Mouse (Mus musculus) stomach, embryonic 14.5 days (tissue): ENCODE results near the gene Eif2s3x. TPM values are rescaled to one million over a fixed set of nuclear protein-coding genes. Genes with fewer than 3 reads are reported as not detected.

ENCODE experiments used
- ATAC-seq: fragments of 200-750 bp; cut with Nextera tagmentation; 2 replicates; pipeline ENCODE4 v1.8.0; 2017; ENCODE audit warnings: low read depth, moderate TSS enrichment; ENCODE audit not compliant: insufficient number of reproducible peaks, insufficient read depth, low FRiP score
- H3K27ac ChIP-seq: fragments of 300-500 bp; sonication (generic); 2 replicates; pipeline ENCODE4 v1.5.1; 2014; ENCODE audit warnings: mild to moderate bottlenecking, low read length, moderate library complexity, mixed read lengths
- H3K27me3 ChIP-seq: fragments of 300-500 bp; sonication (generic); 2 replicates; pipeline ENCODE4 v1.6.1; 2014; ENCODE audit warnings: low read length, control low read depth, mixed read lengths; ENCODE audit not compliant: control insufficient read depth, insufficient read depth
- H3K36me3 ChIP-seq: fragments of 300-500 bp; sonication (generic); 2 replicates; pipeline ENCODE4 v1.6.1; 2014; ENCODE audit warnings: mild to moderate bottlenecking, control low read depth, low read length, moderate library complexity, mixed read lengths; ENCODE audit not compliant: control insufficient read depth, insufficient read depth
- H3K4me1 ChIP-seq: fragments of 300-500 bp; sonication (generic); 2 replicates; pipeline ENCODE4 v1.6.1; 2014; ENCODE audit warnings: low read length, control low read depth, mixed read lengths; ENCODE audit not compliant: control insufficient read depth, insufficient read depth
- H3K4me2 ChIP-seq: fragments of 300-500 bp; sonication (generic); replicated peaks from 2 replicates; pipeline ENCODE4 v1.6.1; 2014; ENCODE audit warnings: low read depth, low read length, control low read depth
- H3K4me3 ChIP-seq: fragments of 300-500 bp; sonication (generic); 2 replicates; pipeline ENCODE4 v1.5.1; 2014; ENCODE audit warnings: low read depth, low read length, control low read depth
- H3K9ac ChIP-seq: fragments of 300-500 bp; sonication (generic); replicated peaks from 2 replicates; pipeline ENCODE4 v1.6.1; 2014; ENCODE audit warnings: low read depth, mild to moderate bottlenecking, control low read depth, low read length, moderate library complexity, mixed read lengths
- H3K9me3 ChIP-seq: fragments of 300-500 bp; sonication (generic); 2 replicates; pipeline ENCODE4 v1.6.1; 2016; ENCODE audit warnings: low read depth, low read length, control low read depth; ENCODE audit not compliant: control insufficient read depth
- WGBS: fragments of 180-500 bp; shearing (Covaris S2); extraction: QIAGEN DNeasy Blood & Tissue Kit; methylation state at CpG from one replicate; pipeline ENCODE4 v1.1.7; 2014; 5-methylcytosine and 5-hydroxymethylcytosine counted together
- polyA plus RNA-seq: library from polyadenylated mRNA; unstranded; fragments of >200 nt; fragmentation: Nextera tagmentation; extraction: Ambion mirVana; gene quantifications from 2 replicates; pipeline ENCODE4 v1.2.1, GENCODE M21; 2014

Eif2s3x gene
- polyA plus RNA-seq, 1 experiment from 2014 or later: 103 TPM

GRCm38 (mm10) chrX:94142004-94142771, 70.5 kb downstream of the Eif2s3x start:
- 0 out of 2 replicates have a peak, but pooled peaks cover 3% of the 10 kb centered on the region for H3K27me3 ChIP-seq

GRCm38 (mm10) chrX:94140080-94140479, 72.6 kb downstream of the Eif2s3x start:
- Histone ChIP-seq H3K4me1 (no peaks in the 10 kb centered on the region), H3K4me2 (no peak overlapping the region), H3K4me3 (no peak overlapping the region), H3K9me3 (no peaks in the 10 kb centered on the region), H3K36me3 (no peaks in the 10 kb centered on the region), H3K9ac (no peak overlapping the region), H3K27ac (no peak overlapping the region), H3K27me3 (0 out of 2 replicates have a peak, but pooled peaks cover 3% of the 10 kb centered on the region)
- WGBS: 83% methylated on average over 1 of the region's 1 CpGs
- no peak for ATAC-seq

More at GRCm38 (mm10) chrX:94142004-94142771, 70.5 kb downstream of the Eif2s3x start:
- no peak for ATAC-seq
- Histone ChIP-seq H3K36me3 (no peaks in the 10 kb centered on the region), H3K27ac (no peak overlapping the region), H3K4me1 (no peaks in the 10 kb centered on the region), H3K4me3 (no peak overlapping the region), H3K9me3 (no peaks in the 10 kb centered on the region), H3K9ac (no peak overlapping the region), H3K4me2 (no peak overlapping the region)
- whole genome bisulfite sequencing: 59% methylated on average over 7 of the region's 7 CpGs

Other genes with a start within 250 kb of the Eif2s3x start
- gene AU015836, start 244.2 kb downstream of the Eif2s3x start, polyA plus RNA-seq: 0.17 TPM in 1 of 2 replicates, not detected in the other
- 40.0 and 40.1 TPM in 2 replicates for gene Zfx, start 89.2 kb downstream of the Eif2s3x start, polyA plus RNA-seq
- gene Klhl15, start 21.7 kb upstream of the Eif2s3x start, polyA plus RNA-seq: 11.7 and 11.9 TPM in 2 replicates
- gene Fam90a1b, start 153.9 kb upstream of the Eif2s3x start, polyA plus RNA-seq: 0.13 and 0.18 TPM in 2 replicates
- gene Apoo, start 154.3 kb upstream of the Eif2s3x start, polyA plus RNA-seq: 75.0 and 77.3 TPM in 2 replicates